Mouse (Mus musculus) hindbrain, embryonic 14.5 days (tissue): ENCODE data around the gene Gpr146. TPM values are rescaled to one million over a fixed set of nuclear protein-coding genes. Genes with fewer than 3 reads are reported as not detected.

Experiments
- ATAC-seq: fragments of 200-750 bp; cut with Nextera tagmentation; 2 replicates; pipeline ENCODE4 v1.8.0; 2017; ENCODE audit warnings: moderate number of reproducible peaks, mild to moderate bottlenecking, moderate TSS enrichment, moderate library complexity; ENCODE audit not compliant: low FRiP score
- DNase-seq: peaks from one replicate; pipeline ENCODE4 v3.0.0-alpha.2; 2015; ENCODE audit warnings: low spot score
- H3K27ac ChIP-seq: fragments of 300-500 bp; sonication (generic); 2 replicates; pipeline ENCODE4 v1.5.1; 2014; ENCODE audit warnings: mild to moderate bottlenecking, moderate library complexity
- H3K27me3 ChIP-seq: fragments of 300-500 bp; sonication (generic); 2 replicates; pipeline ENCODE4 v1.6.1; 2014; ENCODE audit warnings: mild to moderate bottlenecking, low read length, mixed read lengths; ENCODE audit not compliant: control insufficient read depth, insufficient read depth
- H3K36me3 ChIP-seq: fragments of 300-500 bp; sonication (generic); replicated peaks from 2 replicates; pipeline ENCODE4 v1.6.1; 2014; ENCODE audit not compliant: control insufficient read depth, insufficient read depth
- H3K4me1 ChIP-seq: fragments of 300-500 bp; sonication (generic); replicated peaks from 2 replicates; pipeline ENCODE4 v1.6.1; 2014; ENCODE audit warnings: antibody characterized with exemption, low read length, mixed read lengths; ENCODE audit not compliant: control insufficient read depth, insufficient read depth
- H3K4me2 ChIP-seq: fragments of 300-500 bp; sonication (generic); replicated peaks from 2 replicates; pipeline ENCODE4 v1.6.1; 2014; ENCODE audit warnings: mild to moderate bottlenecking, moderate library complexity
- H3K4me3 ChIP-seq: fragments of 300-500 bp; sonication (generic); replicated peaks from 2 replicates; pipeline ENCODE4 v1.5.1; 2014; ENCODE audit warnings: mild to moderate bottlenecking, low read length
- H3K9ac ChIP-seq: fragments of 300-500 bp; sonication (generic); 2 replicates; pipeline ENCODE4 v1.6.1; 2014
- H3K9me3 ChIP-seq: fragments of 300-500 bp; sonication (generic); 2 replicates; pipeline ENCODE4 v1.6.1; 2016; ENCODE audit warnings: low read length; ENCODE audit not compliant: control insufficient read depth
- WGBS: fragments of 180-500 bp; shearing (Covaris S2); extraction: QIAGEN DNeasy Blood & Tissue Kit; methylation state at CpG from one replicate; pipeline ENCODE4 v1.1.7; 2014; 5-methylcytosine and 5-hydroxymethylcytosine counted together
- polyA plus RNA-seq: library from polyadenylated mRNA; unstranded; fragments of >200 nt; fragmentation: Nextera tagmentation; extraction: Ambion mirVana; gene quantifications from 2 replicates; pipeline ENCODE4 v1.2.1, GENCODE M21; 2014

Gene Gpr146
- polyA plus RNA-seq, 1 experiment from 2014 or later, result 2.7 TPM

DNA sequence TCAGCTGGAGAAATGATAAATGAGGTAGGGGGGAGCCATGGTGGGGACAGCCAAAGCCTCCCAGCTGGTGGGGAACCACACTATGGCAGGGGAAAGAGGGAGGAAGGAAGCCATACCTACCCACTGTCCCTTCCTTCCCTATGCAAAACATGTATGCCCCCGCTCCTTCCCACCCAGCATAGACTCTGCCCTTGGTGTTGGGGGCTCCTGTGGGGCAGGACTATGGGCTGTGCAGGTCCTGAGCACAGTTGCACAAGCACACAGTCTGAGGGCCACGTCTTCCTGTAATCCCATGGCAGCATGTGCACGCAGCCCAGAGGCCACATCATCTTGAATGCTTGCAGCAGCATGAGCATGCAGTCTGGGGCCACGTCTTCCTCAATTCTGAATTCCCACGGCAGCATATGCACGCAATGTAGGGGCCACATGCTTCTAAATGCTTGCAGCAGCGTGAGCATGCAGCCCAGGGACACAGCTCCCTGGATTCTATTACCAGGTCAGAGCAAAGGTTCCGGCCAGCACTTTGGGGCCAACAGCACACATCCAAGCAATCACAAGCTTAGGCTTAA is 26.3 kb downstream of the Gpr146 start:
- whole genome bisulfite sequencing, result 90% methylated on average over 8 of the region's 8 CpGs
- Histone ChIP-seq H3K27me3 (no peaks in the 10 kb centered on the region), H3K9me3 (no peaks in the 10 kb centered on the region), H3K27ac (no peak overlapping the region), H3K36me3 (no peaks in the 10 kb centered on the region), H3K4me1 (no peaks in the 10 kb centered on the region; the same call in 1 of the 2 replicates), H3K9ac (no peak overlapping the region), H3K4me3 (no peak overlapping the region), H3K4me2 (no peak overlapping the region)
- DNase-seq, result no peak
- ATAC-seq, result no peak

DNA sequence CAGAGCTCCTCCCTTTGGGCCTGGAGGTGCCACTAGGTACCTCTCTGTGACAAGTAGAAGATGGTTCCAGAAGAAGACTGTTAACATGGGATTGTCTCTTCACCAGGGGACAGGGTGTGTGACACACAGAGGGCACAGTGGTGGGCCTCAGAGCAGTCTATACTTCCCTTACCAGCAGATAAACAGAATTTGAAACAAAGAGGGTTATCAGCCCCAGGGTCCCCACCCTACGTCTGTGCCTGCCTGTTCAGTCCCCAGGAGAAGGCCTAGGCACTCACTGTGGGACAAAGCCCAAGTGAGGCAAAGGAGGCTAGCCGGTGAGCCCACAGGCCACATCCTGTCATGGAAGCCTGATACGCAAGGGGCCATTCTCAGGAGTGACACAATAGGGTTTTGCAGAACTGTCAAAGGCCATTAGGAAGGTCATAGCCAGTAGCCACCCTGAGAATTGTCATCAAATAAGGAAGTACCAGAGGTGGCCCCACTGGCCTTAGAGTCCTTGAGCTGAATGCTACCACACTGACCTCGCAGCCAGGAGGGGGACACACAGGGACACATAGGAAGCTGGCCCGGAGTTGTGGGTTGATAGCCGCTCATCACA is 27.4 kb downstream of the Gpr146 start, which contains the start of gene C130050O18Rik:
Gene C130050O18Rik (plus strand): TSS at position 480 of the 601 bp plus-strand sequence.
- no peak within 1 kb of the TSS for H3K4me2 ChIP-seq
- H3K36me3 ChIP-seq, result no peaks in the 10 kb centered on the region
- DNase-seq, result no peak
- H3K4me3 ChIP-seq, result no peak within 1 kb of the TSS
- no peaks in the 10 kb centered on the region for H3K9me3 ChIP-seq
- H3K27me3 ChIP-seq, result no peaks in the 10 kb centered on the region
- H3K4me1 ChIP-seq, result no peaks in the 10 kb centered on the region; the same call in 1 of the 2 replicates
- no peak for ATAC-seq
- 81% methylated on average over 6 of the region's 6 CpGs for WGBS
- no peak within 1 kb of the TSS for H3K9ac ChIP-seq
- 0 out of 2 replicates have a peak within 1 kb of the TSS, but pooled peaks have one; percentile 38 for H3K27ac ChIP-seq

DNA sequence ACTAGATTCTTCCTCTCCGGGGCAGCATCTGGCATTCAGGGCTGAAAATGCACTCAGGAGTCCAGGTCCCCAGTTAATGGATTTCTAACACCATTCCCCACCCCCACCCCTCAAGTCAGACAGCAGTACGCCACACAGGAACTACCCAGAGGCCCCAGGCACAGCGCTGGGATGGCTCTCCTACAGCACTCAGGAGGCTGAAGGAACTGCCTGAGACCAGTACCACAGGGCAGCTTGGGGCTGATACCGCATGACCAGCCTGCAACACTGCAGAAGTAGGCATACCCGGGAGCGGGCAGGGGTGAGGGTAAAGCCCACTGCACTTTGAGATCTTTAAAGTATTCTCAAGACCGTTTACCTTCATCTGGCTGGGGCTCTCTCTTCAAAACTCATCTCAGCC is 28.0 kb downstream of the Gpr146 start:
- ATAC-seq (no peak), DNase-seq (no peak)
- H3K4me3 ChIP-seq, result no peak overlapping the region
- 77% methylated on average over 7 of the region's 7 CpGs for WGBS
- H3K9ac ChIP-seq, result no peak overlapping the region
- no peaks in the 10 kb centered on the region for H3K36me3 ChIP-seq
- no peaks in the 10 kb centered on the region for H3K27me3 ChIP-seq
- H3K27ac ChIP-seq, result 0 out of 2 replicates have a peak overlapping the region, but pooled peaks have one; percentile 38
- H3K4me1 ChIP-seq, result no peaks in the 10 kb centered on the region; the same call in 1 of the 2 replicates
- H3K4me2 ChIP-seq, result no peak overlapping the region
- no peaks in the 10 kb centered on the region for H3K9me3 ChIP-seq

- ATAC-seq (no peak), DNase-seq (no peak)
- H3K27ac ChIP-seq, result 0 out of 2 replicates have a peak overlapping the region, but pooled peaks have one; percentile 38
- no peaks in the 10 kb centered on the region for H3K27me3 ChIP-seq
- no peak overlapping the region for H3K4me2 ChIP-seq
- no peaks in the 10 kb centered on the region for H3K9me3 ChIP-seq
- H3K4me3 ChIP-seq, result no peak overlapping the region
- no peak overlapping the region for H3K9ac ChIP-seq
- 92% methylated on average over 3 of the region's 3 CpGs for WGBS
- no peaks in the 10 kb centered on the region; the same call in 1 of the 2 replicates for H3K4me1 ChIP-seq
- H3K36me3 ChIP-seq, result no peaks in the 10 kb centered on the region
Measured at GRCm38 (mm10) chr5:139405953-139406352, 28.5 kb downstream of the Gpr146 start.

- DNase-seq, result no peak
- H3K27me3 ChIP-seq, result no peaks in the 10 kb centered on the region
- H3K36me3 ChIP-seq, result no peaks in the 10 kb centered on the region
- H3K9ac ChIP-seq, result no peak overlapping the region
- H3K4me2 ChIP-seq, result no peak overlapping the region
- no peak for ATAC-seq
- H3K4me1 ChIP-seq, result no peaks in the 10 kb centered on the region; the same call in 1 of the 2 replicates
- no peak overlapping the region for H3K27ac ChIP-seq
- H3K9me3 ChIP-seq, result no peaks in the 10 kb centered on the region
- WGBS, result 82% methylated on average over 14 of the region's 14 CpGs
- H3K4me3 ChIP-seq, result no peak overlapping the region
Measured at GRCm38 (mm10) chr5:139407121-139407885, 29.8 kb downstream of the Gpr146 start.

GRCm38 (mm10) chr5:139408511-139408910 is 31.0 kb downstream of the Gpr146 start:
- Histone ChIP-seq H3K27ac (no peak overlapping the region), H3K4me1 (no peaks in the 10 kb centered on the region; the same call in 1 of the 2 replicates)

GRCm38 (mm10) chr5:139409412-139409811 is 31.9 kb downstream of the Gpr146 start:
- H3K4me1 ChIP-seq, result no peaks in the 10 kb centered on the region; the same call in 1 of the 2 replicates
- H3K9me3 ChIP-seq, result no peaks in the 10 kb centered on the region
- no peak overlapping the region for H3K27ac ChIP-seq

More at GRCm38 (mm10) chr5:139408511-139408910, 31.0 kb downstream of the Gpr146 start:
- no peaks in the 10 kb centered on the region for H3K9me3 ChIP-seq
- DNase-seq (no peak), ATAC-seq (no peak)
- no peaks in the 10 kb centered on the region for H3K27me3 ChIP-seq
- no peak overlapping the region for H3K9ac ChIP-seq
- H3K36me3 ChIP-seq, result no peaks in the 10 kb centered on the region
- H3K4me2 ChIP-seq, result no peak overlapping the region
- 87% methylated on average over 7 of the region's 7 CpGs for WGBS
- H3K4me3 ChIP-seq, result no peak overlapping the region

GRCm38 (mm10) chr5:139410056-139410455 is 32.6 kb downstream of the Gpr146 start:
- DNase-seq (no peak), ATAC-seq (no peak)
- Histone ChIP-seq H3K36me3 (no peaks in the 10 kb centered on the region), H3K4me1 (no peaks in the 10 kb centered on the region; the same call in 1 of the 2 replicates), H3K9me3 (no peaks in the 10 kb centered on the region), H3K9ac (no peak overlapping the region), H3K4me2 (no peak overlapping the region), H3K4me3 (no peak overlapping the region), H3K27ac (no peak overlapping the region), H3K27me3 (no peaks in the 10 kb centered on the region)
- 92% methylated on average over 4 of the region's 4 CpGs for WGBS

More at GRCm38 (mm10) chr5:139409412-139409811, 31.9 kb downstream of the Gpr146 start:
- no peak overlapping the region for H3K9ac ChIP-seq
- H3K27me3 ChIP-seq, result no peaks in the 10 kb centered on the region
- ATAC-seq (no peak), DNase-seq (no peak)
- no peak overlapping the region for H3K4me3 ChIP-seq
- 93% methylated on average over 12 of the region's 12 CpGs for WGBS
- H3K4me2 ChIP-seq, result no peak overlapping the region
- H3K36me3 ChIP-seq, result no peaks in the 10 kb centered on the region

DNA sequence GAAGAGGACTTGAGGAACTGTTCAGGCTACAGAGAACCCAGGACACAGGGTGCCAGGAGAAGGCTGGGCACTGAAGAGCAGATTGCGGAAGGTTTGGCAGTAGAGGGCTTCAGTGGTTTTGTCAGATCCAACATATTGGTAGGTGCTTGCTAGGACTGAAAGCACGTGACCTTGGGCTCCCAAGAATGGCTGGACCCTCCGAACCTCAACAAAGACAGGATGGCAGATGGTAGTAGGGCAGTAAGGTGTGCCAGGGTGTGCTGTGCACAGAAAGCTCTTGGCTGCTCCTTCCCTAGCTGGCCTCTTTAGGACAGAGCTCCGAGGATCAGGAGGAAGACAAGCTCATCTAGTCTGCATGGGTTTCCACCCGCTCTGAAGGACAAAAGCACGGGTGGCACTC is 33.6 kb downstream of the Gpr146 start:
- Histone ChIP-seq H3K4me3 (no peak overlapping the region), H3K4me1 (no peaks in the 10 kb centered on the region), H3K4me2 (no peak overlapping the region), H3K9ac (no peak overlapping the region), H3K27ac (no peak overlapping the region), H3K36me3 (no peaks in the 10 kb centered on the region), H3K9me3 (no peaks in the 10 kb centered on the region), H3K27me3 (no peaks in the 10 kb centered on the region)
- no peak for ATAC-seq
- WGBS, result 95% methylated on average over 6 of the region's 6 CpGs
- DNase-seq, result no peak
